ENCODE assay signal across 14 mouse cellular contexts in the genomic region with DNA sequence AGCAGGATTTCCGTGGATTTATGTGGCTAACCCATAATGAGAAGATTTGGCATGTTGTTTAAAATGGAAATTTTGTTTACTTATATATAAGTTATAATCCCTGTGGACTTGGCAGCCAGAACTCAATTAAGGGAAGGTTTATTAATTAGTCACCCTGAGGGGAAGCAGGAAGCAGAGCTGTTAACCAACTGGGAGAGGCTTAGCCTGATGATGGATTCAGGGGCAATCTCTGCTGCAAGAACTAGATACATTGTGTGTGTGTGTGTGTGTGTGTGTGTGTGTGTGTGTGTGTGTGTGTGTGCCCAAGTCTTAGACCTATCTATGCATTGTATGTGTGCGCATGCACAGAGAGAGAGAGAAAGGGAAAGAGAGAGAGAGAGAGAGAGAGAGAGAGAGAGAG.
"Had no signal": no experiment of that assay in that cellular context is flagged by ENCODE, and none has a peak within 500 bp of the region (broad histone marks: within the 10 kb centered on the region; RNA-seq: fewer than 3 reads in every experiment).

No protein-coding gene starts in this region.

- H3K9me3 ChIP-seq: limb, embryonic 13.5 days; liver, embryonic 13.5 days; midbrain, embryonic 12.5 days had no signal

- H3K27me3 ChIP-seq: limb, embryonic 13.5 days; liver, embryonic 13.5 days; midbrain, embryonic 12.5 days had no signal

- DNase-seq: kidney, adult 9 months; kidney, postnatal 14 days; kidney, postnatal 4 days; left cerebral cortex, postnatal 4 days; liver; liver, embryonic 13.5 days; lung, adult 2 months; lung, postnatal 14 days; lung, postnatal 4 days; thymus, adult 2 months; thymus, postnatal 14 days; thymus, postnatal 4 days had no signal

- H3K4me1 ChIP-seq: liver, embryonic 13.5 days; midbrain, embryonic 12.5 days had no signal

- H3K27ac ChIP-seq: limb, embryonic 13.5 days; liver, embryonic 13.5 days; midbrain, embryonic 12.5 days had no signal

- H3K36me3 ChIP-seq: liver, embryonic 13.5 days; midbrain, embryonic 12.5 days had no signal

- H3K4me2 ChIP-seq: limb, embryonic 13.5 days; liver, embryonic 13.5 days; midbrain, embryonic 12.5 days had no signal

- H3K9ac ChIP-seq: limb, embryonic 13.5 days; liver, embryonic 13.5 days; midbrain, embryonic 12.5 days had no signal

- H3K4me3 ChIP-seq: limb, embryonic 13.5 days; liver, embryonic 13.5 days; midbrain, embryonic 12.5 days had no signal
